Mouse (Mus musculus) intestine, embryonic 15.5 days (tissue): ENCODE results near the gene Elp5. TPM values are rescaled to one million over a fixed set of nuclear protein-coding genes. Genes with fewer than 3 reads are reported as not detected.
"Not testable (repeated sequence)": the region's sequence is repeated elsewhere in the genome, so short reads cannot be mapped to it uniquely, and the experiment has no call there.

Experiments
- ATAC-seq: fragments of 200-750 bp; cut with Nextera tagmentation; 2 replicates; pipeline ENCODE4 v1.8.0; 2017; ENCODE audit warnings: moderate TSS enrichment, moderate library complexity
- H3K27ac ChIP-seq: fragments of 300-500 bp; sonication (generic); 2 replicates; pipeline ENCODE4 v1.5.1; 2015; ENCODE audit warnings: mild to moderate bottlenecking, inconsistent platforms
- H3K27me3 ChIP-seq: fragments of 300-500 bp; sonication (generic); replicated peaks from 2 replicates; pipeline ENCODE4 v1.6.1; 2015; ENCODE audit warnings: inconsistent platforms
- H3K36me3 ChIP-seq: fragments of 300-500 bp; sonication (generic); 2 replicates; pipeline ENCODE4 v1.6.1; 2015; ENCODE audit warnings: inconsistent platforms
- H3K4me1 ChIP-seq: fragments of 300-500 bp; sonication (generic); replicated peaks from 2 replicates; pipeline ENCODE4 v1.6.1; 2015; ENCODE audit warnings: inconsistent platforms
- H3K4me2 ChIP-seq: fragments of 300-500 bp; sonication (generic); replicated peaks from 2 replicates; pipeline ENCODE4 v1.6.1; 2015; ENCODE audit warnings: mild to moderate bottlenecking, inconsistent platforms
- H3K4me3 ChIP-seq: fragments of 300-500 bp; sonication (generic); replicated peaks from 2 replicates; pipeline ENCODE4 v1.5.1; 2015; ENCODE audit warnings: inconsistent platforms
- H3K9ac ChIP-seq: fragments of 300-500 bp; sonication (generic); 2 replicates; pipeline ENCODE4 v1.6.1; 2015; ENCODE audit warnings: inconsistent platforms
- H3K9me3 ChIP-seq: fragments of 300-500 bp; sonication (generic); 2 replicates; pipeline ENCODE4 v1.6.1; 2016; ENCODE audit warnings: inconsistent platforms
- WGBS: fragments of 180-500 bp; shearing (Covaris S2); methylation state at CpG from one replicate; pipeline ENCODE4 v1.1.7; 2015; 5-methylcytosine and 5-hydroxymethylcytosine counted together
- polyA plus RNA-seq: library from polyadenylated mRNA; unstranded; fragments of >200 nt; fragmentation: Nextera tagmentation; extraction: Ambion mirVana; gene quantifications from 2 replicates; pipeline ENCODE4 v1.2.1, GENCODE M21; 2015

The Elp5 gene
- polyA plus RNA-seq, 1 experiment from 2014 or later, result 102 TPM

DNA sequence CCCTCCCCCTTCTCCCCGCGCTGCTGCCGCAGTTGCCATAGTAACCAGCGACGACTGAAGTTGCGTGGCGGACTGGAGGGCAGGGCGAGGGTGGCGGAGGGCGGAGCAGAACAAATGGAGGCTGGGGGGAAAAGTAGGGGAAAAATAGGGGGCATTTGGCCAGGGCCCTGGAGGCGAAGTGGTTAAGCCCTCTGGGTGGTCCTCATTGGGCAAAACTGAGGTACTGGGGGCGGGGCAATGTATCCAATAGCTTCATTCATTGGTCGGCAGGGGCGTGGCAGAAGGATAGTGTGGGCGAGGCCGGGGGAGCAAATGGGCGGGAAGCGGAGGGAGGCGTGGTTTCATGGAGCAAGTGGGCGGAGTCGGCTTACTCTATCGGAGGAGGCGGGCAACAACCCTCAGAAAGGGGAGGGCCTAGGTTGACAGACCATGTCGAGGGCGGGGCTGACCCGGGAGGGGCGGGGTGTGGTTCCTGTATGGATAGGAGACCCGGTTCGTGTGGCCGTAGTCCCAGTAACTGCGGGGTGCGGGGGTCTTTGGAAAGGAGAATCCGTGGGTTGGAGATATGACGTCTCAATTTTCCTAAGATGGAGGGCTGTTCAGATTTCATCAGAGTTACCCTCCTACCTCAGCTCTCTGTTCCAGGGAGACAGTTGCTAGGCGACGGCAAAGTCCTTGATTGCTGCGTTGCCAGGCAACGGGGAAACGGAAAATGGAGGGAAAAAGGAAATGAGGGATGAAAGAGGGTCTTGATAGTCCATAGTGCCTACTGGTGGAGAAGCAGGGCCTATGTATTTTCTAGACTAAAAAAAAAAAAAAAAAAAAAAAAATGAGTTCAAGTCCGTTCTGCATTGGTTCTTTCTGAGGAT, 39.2 kb upstream of the Elp5 start:
- 2% methylated on average over 40 of the region's 40 CpGs for WGBS
- Histone ChIP-seq H3K27ac (peak overlapping the region; percentile 54), H3K36me3 (no peaks in the 10 kb centered on the region), H3K4me3 (peak overlapping the region; percentile 49), H3K27me3 (no peaks in the 10 kb centered on the region), H3K9ac (peak overlapping the region; percentile 12; the same call in 1 of the 2 replicates), H3K9me3 (no peaks in the 10 kb centered on the region), H3K4me2 (peak overlapping the region; percentile 74), H3K4me1 (peaks cover 39% of the 10 kb centered on the region)
- peak; percentile 84 for ATAC-seq

DNA sequence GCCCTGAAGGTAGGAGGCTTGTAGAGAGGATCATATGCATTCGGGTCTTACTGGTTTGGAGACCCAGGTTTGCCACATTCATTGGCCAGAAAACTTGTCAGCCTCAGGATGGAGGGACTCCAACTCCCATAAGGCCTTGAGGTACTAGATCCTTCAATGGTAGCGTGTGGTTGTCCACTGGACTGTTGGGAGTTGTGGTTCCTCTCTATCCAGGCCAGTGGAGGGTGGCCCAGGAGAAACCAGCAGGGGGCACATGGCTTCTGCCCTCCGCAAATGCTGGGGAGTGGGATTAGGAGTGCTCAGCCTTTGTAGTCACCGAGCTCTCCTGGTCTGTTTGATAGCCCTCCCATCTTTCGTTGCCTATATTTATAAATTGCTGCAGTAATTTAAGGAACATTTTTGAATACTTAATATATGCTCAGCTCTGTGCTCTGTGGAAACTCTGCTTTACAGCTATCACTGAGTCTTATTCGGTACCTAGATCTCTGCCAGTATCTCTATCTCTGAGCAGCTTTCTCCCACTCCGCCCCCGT, 38.5 kb upstream of the Elp5 start:
- Histone ChIP-seq H3K27ac (peak overlapping the region; percentile 54), H3K36me3 (no peaks in the 10 kb centered on the region), H3K27me3 (no peaks in the 10 kb centered on the region), H3K4me2 (peak overlapping the region; percentile 74), H3K4me1 (peaks cover 32% of the 10 kb centered on the region), H3K9me3 (no peaks in the 10 kb centered on the region), H3K4me3 (peak overlapping the region; percentile 49), H3K9ac (peak overlapping the region; percentile 12; the same call in 1 of the 2 replicates)
- 0% methylated on average over 8 of the region's 8 CpGs for WGBS
- peak; percentile 85 for ATAC-seq

DNA sequence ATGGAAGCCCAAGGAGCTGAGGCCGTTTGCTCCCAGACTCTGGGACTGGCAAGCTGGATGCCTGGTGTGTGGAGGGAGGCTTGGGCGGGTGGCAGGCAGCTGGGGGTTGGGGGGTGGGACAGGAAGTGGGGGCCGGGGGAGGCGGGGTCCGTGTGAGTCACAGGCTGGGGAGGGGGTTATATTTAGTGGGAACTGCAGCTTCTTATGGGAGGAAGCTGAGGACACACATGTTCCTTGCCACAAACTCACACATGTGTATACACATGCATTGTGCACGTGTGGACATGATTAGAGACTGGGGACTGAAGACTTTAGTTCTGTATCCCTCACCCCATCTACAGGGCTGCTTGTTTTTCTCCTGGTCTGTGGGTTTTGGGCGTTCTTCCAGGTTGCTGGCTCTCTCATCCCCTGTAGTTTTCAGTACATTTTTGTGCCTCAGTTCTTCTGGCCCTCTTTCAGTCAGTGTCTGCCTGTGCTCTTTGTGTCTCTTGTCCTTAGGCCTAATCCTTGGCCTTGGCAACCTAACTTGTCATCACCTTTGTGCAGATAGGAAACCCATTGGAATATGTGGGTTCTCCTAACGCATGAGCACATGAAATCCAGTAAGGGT, 37.8 kb upstream of the Elp5 start:
- no peak for ATAC-seq
- H3K9ac ChIP-seq, result no peak overlapping the region

DNA sequence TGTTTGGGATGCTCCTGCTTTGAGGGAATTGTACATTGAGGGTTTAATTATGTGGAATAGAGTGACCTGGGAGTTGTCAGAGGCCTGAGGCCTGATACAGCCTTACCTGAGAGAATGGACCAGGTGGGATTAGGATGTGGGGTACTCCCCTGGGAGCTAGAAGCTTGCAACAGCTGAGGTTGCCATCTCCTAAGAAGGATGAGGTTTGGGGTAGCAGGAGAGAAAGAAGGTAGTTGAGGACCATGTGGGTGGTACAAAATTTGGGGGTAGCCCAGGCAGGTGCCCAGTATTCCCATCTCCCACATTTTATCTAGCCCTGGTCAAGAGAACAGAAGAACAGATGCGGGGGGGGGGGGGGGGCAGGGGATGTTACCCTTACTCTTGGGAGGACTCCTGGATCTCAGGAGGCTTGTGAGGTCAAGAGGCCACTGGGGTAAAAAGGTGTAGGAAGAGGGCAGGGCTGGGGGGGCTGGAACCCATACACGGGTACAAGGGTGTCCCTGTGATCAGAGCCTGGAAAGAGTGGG, 37.2 kb upstream of the Elp5 start:
- H3K27me3 ChIP-seq, result no peaks in the 10 kb centered on the region
- H3K9ac ChIP-seq, result 0 out of 2 replicates have a peak overlapping the region, but pooled peaks have one; percentile 69
- H3K27ac ChIP-seq, result peak overlapping the region; percentile 61; the same call in 1 of the 2 replicates
- WGBS, result 27% methylated on average over 2 of the region's 2 CpGs
- no peaks in the 10 kb centered on the region for H3K36me3 ChIP-seq
- H3K4me2 ChIP-seq, result peak overlapping the region; percentile 74
- peaks cover 31% of the 10 kb centered on the region for H3K4me1 ChIP-seq
- no peak for ATAC-seq
- no peaks in the 10 kb centered on the region for H3K9me3 ChIP-seq
- H3K4me3 ChIP-seq, result peak overlapping the region; percentile 14

More for the DNA sequence above, 37.8 kb upstream of the Elp5 start:
- Histone ChIP-seq H3K4me2 (peak overlapping the region; percentile 74), H3K36me3 (no peaks in the 10 kb centered on the region), H3K9me3 (no peaks in the 10 kb centered on the region), H3K4me3 (peak overlapping the region; percentile 14; the same call in 1 of the 2 replicates), H3K4me1 (peaks cover 27% of the 10 kb centered on the region), H3K27me3 (no peaks in the 10 kb centered on the region), H3K27ac (peak overlapping the region; percentile 61)
- 29% methylated on average over 7 of the region's 8 CpGs for WGBS

DNA sequence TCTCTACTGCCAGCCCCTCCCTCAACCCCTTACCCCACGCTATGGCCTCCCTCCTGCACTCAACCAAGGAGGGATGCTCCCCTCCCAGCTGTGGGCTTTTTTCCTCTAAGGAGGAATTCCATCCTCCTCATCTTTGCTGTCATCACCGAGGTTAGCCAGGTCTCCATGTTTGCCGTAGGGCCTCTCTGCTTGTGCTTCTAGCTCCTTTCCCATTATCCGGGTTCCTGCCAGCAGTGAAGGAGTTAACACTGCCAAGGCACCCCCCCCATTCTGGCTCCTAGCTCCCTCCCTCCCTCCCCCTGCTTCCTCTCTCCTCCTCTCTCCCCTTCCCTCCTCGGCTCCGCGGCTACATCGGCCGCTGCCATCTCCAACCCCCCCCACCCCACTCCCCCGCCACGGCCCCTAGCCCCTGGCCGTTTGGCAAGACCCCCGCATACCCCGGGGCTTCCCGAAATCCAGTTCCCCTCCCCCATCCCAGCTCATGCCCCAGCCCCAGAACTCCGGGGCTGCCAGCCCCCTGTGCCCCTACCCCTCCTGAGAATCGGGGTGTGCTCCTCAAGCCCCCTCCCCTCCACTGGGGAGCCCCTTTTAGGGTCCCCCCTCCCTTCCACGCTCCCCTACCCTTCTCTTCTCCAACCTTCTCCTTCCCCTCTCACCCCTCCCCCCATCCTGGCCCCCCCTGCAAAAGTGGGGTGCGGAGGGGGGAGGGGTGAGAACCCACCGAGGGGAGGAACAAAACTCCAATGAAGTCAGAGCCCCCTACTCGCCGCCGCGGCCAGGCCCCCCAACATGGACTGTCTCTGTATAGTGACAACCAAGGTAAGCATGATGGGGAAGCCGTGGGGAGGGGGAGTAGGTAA, 36.0 kb upstream of the Elp5 start:
- H3K4me2 ChIP-seq, result peak overlapping the region; percentile 74
- no peak for ATAC-seq
- 1% methylated on average over 19 of the region's 25 CpGs for WGBS
- H3K9ac ChIP-seq, result peak overlapping the region; percentile 69
- no peaks in the 10 kb centered on the region for H3K27me3 ChIP-seq
- peaks cover 40% of the 10 kb centered on the region for H3K4me1 ChIP-seq
- no peaks in the 10 kb centered on the region for H3K9me3 ChIP-seq
- no peaks in the 10 kb centered on the region for H3K36me3 ChIP-seq
- peak overlapping the region; percentile 85 for H3K27ac ChIP-seq
- H3K4me3 ChIP-seq, result peak overlapping the region; percentile 57

DNA sequence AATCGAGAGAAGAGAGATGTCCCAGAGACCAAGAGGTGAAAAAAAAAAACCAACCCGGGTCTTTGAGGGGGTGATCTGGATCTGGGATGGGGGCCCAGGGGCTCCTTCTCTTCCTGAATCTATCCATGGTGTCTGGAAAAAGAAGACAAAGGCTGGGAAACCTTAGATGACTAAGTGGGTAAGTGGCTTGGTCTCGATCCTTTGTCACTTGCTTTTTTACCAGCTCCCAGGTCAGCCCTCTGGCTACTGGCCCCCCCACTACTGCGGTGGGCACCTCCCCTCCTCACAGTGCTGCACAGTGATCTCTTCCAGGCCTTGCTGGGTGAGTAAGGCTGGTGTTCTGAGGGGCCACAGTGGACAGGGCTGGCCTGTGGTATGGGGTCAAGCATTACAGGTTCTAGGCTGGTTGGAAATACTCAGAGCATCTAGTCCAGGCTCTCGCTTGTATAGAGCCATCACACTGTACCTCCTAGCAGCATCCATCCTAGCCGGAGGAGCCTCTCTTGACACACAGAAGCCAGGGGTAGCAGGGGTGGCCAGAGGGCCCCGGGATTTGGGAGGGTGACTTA, 35.0 kb upstream of the Elp5 start:
- H3K9ac ChIP-seq, result peak overlapping the region; percentile 69
- H3K4me1 ChIP-seq, result peaks cover 40% of the 10 kb centered on the region
- 48% methylated on average over 7 of the region's 7 CpGs for WGBS
- H3K4me3 ChIP-seq, result no peak overlapping the region
- H3K4me2 ChIP-seq, result peak overlapping the region; percentile 74
- H3K27ac ChIP-seq, result 0 out of 2 replicates have a peak overlapping the region, but pooled peaks have one; percentile 51
- H3K36me3 ChIP-seq, result peaks cover 6% of the 10 kb centered on the region; the same call in 1 of the 2 replicates
- no peaks in the 10 kb centered on the region for H3K27me3 ChIP-seq
- no peaks in the 10 kb centered on the region for H3K9me3 ChIP-seq
- ATAC-seq, result no peak

DNA sequence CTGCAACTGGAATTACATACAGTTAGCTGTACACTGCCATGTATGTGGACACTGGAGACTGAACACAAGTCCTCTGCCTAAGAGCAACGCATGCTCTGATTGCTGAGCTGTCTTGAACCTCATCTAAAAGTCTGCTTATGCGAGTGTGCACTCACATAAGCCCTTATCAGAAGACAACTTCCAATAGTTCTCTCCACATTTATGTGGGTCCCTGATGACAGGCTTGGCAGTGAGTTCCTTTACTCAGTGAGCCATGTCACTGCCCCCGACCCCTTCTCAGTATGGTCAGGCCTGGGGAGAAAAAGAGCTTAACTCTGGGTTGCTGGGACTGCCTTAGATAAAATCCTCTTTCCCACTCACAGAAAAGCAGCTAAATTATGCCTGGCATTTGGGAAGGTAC, 34.4 kb upstream of the Elp5 start, which contains the start of gene Dlg4:
Dlg4 (plus strand) TSS at position 274 of the 400 bp plus-strand sequence.
- no peak for ATAC-seq
- no peaks in the 10 kb centered on the region for H3K9me3 ChIP-seq
- H3K4me1 ChIP-seq, result peaks cover 40% of the 10 kb centered on the region
- peak within 1 kb of the TSS; percentile 74 for H3K4me2 ChIP-seq
- H3K27ac ChIP-seq, result peak within 1 kb of the TSS; percentile 51; the same call in 1 of the 2 replicates
- H3K36me3 ChIP-seq, result peaks cover 12% of the 10 kb centered on the region
- H3K27me3 ChIP-seq, result no peaks in the 10 kb centered on the region
- 77% methylated on average over 3 of the region's 3 CpGs for WGBS
- H3K9ac ChIP-seq, result peak within 1 kb of the TSS; percentile 69
- peak within 1 kb of the TSS; percentile 57; the same call in 1 of the 2 replicates for H3K4me3 ChIP-seq

DNA sequence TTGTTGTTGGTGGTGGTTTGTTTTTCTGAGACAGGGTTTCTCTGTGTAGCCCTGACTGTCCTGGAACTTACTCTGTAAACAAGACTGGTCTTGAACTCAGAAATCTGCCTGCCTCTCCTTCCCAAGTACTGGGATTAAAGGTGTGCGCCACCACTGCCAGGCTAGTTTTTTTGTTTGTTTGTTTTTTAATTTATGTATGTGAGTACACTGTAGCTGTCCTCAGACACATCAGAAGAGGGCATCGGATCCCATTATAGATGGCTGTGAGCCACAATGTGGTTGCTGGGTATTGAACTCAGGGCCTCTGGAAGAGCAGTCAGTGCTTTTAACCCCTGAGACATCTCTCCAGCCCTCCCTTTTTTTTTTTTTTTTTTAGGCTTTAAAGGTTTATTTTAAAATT, 33.9 kb upstream of the Elp5 start:
- not testable (repeated sequence) for ATAC-seq, H3K9me3 ChIP-seq, H3K27me3 ChIP-seq, H3K4me2 ChIP-seq, H3K27ac ChIP-seq, H3K4me3 ChIP-seq, H3K9ac ChIP-seq
- WGBS, result 78% methylated on average over 2 of the region's 2 CpGs
- H3K36me3 ChIP-seq, result peaks cover 16% of the 10 kb centered on the region
- peaks cover 40% of the 10 kb centered on the region for H3K4me1 ChIP-seq

DNA sequence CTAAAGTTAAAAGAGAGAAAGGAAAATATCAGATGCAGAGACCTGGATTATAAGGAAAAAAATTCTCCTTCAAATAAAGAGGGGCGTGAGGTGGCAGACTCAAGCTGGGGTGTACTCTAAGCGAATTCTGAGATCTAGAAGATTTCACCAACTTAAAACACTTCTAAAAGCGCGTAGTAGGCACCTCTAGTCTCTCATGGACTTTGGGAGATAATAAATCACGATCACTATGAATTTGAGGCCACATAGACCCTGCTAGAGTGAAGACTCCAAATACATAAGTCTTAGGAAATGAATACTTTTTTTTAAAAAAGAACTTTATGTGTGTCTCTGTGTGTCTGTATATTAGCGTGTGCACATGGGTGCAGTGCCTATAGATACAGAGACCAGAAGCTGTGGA, 33.4 kb upstream of the Elp5 start:
- peak overlapping the region; percentile 69 for H3K4me2 ChIP-seq
- 64% methylated on average over 6 of the region's 6 CpGs for WGBS
- H3K27me3 ChIP-seq, result no peaks in the 10 kb centered on the region
- no peaks in the 10 kb centered on the region for H3K9me3 ChIP-seq
- peaks cover 21% of the 10 kb centered on the region for H3K36me3 ChIP-seq
- H3K4me3 ChIP-seq, result peak overlapping the region; percentile 58; the same call in 1 of the 2 replicates
- H3K9ac ChIP-seq, result no peak overlapping the region
- peaks cover 40% of the 10 kb centered on the region for H3K4me1 ChIP-seq
- H3K27ac ChIP-seq, result no peak overlapping the region
- no peak for ATAC-seq

DNA sequence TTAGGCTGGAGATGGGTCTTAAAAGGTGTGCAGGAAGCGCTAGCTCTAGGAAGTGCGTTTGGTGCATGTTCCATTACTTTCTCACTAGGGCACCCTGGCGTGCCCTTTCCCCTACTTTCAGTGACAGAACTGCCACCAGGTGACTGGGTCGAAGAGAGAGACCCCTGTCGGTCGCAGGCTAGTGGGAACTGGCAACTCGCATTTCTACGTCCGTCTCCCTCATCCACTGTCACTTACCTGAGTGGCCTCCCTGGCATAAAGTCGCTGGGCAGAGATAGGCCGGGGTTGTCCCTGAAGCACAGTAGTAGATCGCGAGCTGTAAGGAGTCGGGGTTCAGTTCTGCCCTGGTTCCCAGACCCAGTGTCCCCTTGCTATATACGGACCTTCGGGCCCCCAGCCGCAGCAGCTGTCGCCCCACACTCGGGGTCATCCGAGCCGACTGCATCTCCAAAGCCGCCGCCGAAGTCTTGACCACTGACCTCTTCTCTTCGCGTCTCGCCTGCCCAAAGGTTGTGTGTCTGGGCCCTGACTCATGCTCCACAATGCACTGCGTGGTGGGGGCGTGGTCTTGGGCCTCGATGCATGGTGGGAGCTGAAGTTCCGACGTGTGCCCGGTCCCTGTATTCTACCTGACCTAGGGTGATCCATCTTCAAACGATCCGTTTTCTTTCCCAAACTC, 32.7 kb upstream of the Elp5 start, which contains the start of gene Acadvl:
Acadvl (minus strand) TSS at position 532 of the 679 bp plus-strand sequence.
- no peaks in the 10 kb centered on the region for H3K9me3 ChIP-seq
- no peaks in the 10 kb centered on the region for H3K27me3 ChIP-seq
- peak within 1 kb of the TSS; percentile 65 for H3K27ac ChIP-seq
- peaks cover 36% of the 10 kb centered on the region for H3K4me1 ChIP-seq
- peaks cover 25% of the 10 kb centered on the region for H3K36me3 ChIP-seq
- ATAC-seq, result peak; percentile 93
- H3K9ac ChIP-seq, result peak within 1 kb of the TSS; percentile 59
- peak within 1 kb of the TSS; percentile 69 for H3K4me2 ChIP-seq
- under 1% methylated on average over 35 of the region's 35 CpGs for WGBS
- H3K4me3 ChIP-seq, result peak within 1 kb of the TSS; percentile 58
